ENCODE assay signal across 15 mouse cellular contexts in genomic region chr16:97304156-97304735, GRCm38 (mm10). TPM values are rescaled to one million over a fixed set of nuclear protein-coding genes. Genes with fewer than 3 reads are reported as not detected.
DNase-seq lines count a peak whose midpoint lies in the region; ATAC-seq and TF ChIP-seq lines count a peak whose summit lies in the region.
"Had no signal": no experiment of that assay in that cellular context is flagged by ENCODE, and none has a peak within 500 bp of the region (broad histone marks: within the 10 kb centered on the region; RNA-seq: fewer than 3 reads in every experiment).

No protein-coding gene starts in this region.

- H3K9ac ChIP-seq in forebrain, embryonic 16.5 days (replicated peaks; ENCODE audit: low read depth, low read length), result no peak overlapping the region
- H3K9ac ChIP-seq in forebrain, embryonic 12.5 days, result no peak overlapping the region
- no peak overlapping the region for H3K9ac ChIP-seq in liver, embryonic 11.5 days (ENCODE audit: low read depth, low read length)
- H3K9ac ChIP-seq: limb, embryonic 15.5 days; stomach, embryonic 15.5 days had no signal

- intact Hi-C loops in left cerebral cortex, adult 2 months (cut with DNase I), result no loop called here

- H3K4me2 ChIP-seq in forebrain, embryonic 16.5 days (ENCODE audit: low read length), result no peak overlapping the region
- no peak overlapping the region for H3K4me2 ChIP-seq in forebrain, embryonic 12.5 days
- no peak overlapping the region for H3K4me2 ChIP-seq in liver, embryonic 11.5 days
- H3K4me2 ChIP-seq: limb, embryonic 15.5 days; stomach, embryonic 15.5 days had no signal

- no peaks in the 10 kb centered on the region for H3K36me3 ChIP-seq in forebrain, embryonic 16.5 days (ENCODE audit: control insufficient read depth, insufficient read depth)
- no peaks in the 10 kb centered on the region for H3K36me3 ChIP-seq in forebrain, embryonic 12.5 days (replicated peaks)
- no peaks in the 10 kb centered on the region for H3K36me3 ChIP-seq in liver, embryonic 11.5 days (ENCODE audit: control insufficient read depth, insufficient read depth, low read length)
- H3K36me3 ChIP-seq: limb, embryonic 15.5 days; stomach, embryonic 15.5 days had no signal

- no peak overlapping the region for H3K4me3 ChIP-seq in forebrain, embryonic 16.5 days (replicated peaks; ENCODE audit: low read length)
- no peak overlapping the region for H3K4me3 ChIP-seq in forebrain, embryonic 12.5 days (replicated peaks)
- no peak overlapping the region for H3K4me3 ChIP-seq in left cerebral cortex, adult 2 months
- no peak overlapping the region for H3K4me3 ChIP-seq in liver, embryonic 11.5 days (ENCODE audit: low read depth, low read length)
- H3K4me3 ChIP-seq: limb, embryonic 15.5 days; stomach, embryonic 15.5 days had no signal

- no peak for DNase-seq in left cerebral cortex, adult 2 months (ENCODE audit: extremely low spot score in 1 of 2, low spot score in 2 of 2)
- no peak for DNase-seq in left cerebral cortex, adult 9 months (ENCODE audit: low spot score in 2 of 2)
- DNase-seq in 416B (ENCODE audit: low read depth), result peak; percentile 50
- DNase-seq in brain, embryonic 14.5 days (ENCODE audit: low read depth), result peak; percentile 62
- no peak for DNase-seq in liver, embryonic 11.5 days (ENCODE audit: low spot score)
- no peak for DNase-seq in kidney, adult 11 months
- DNase-seq: retina, postnatal 1 day had no signal

- 37% methylated on average over 5 of the region's 5 CpGs for WGBS in forebrain, embryonic 16.5 days
- WGBS in forebrain, embryonic 12.5 days, result 75% methylated on average over 5 of the region's 5 CpGs
- WGBS in liver, embryonic 11.5 days, result 77% methylated on average over 5 of the region's 5 CpGs

- H3K27me3 ChIP-seq in forebrain, embryonic 16.5 days (replicated peaks; ENCODE audit: control insufficient read depth, insufficient read depth, low read length), result no peaks in the 10 kb centered on the region
- no peaks in the 10 kb centered on the region for H3K27me3 ChIP-seq in forebrain, embryonic 12.5 days
- H3K27me3 ChIP-seq in liver, embryonic 11.5 days (replicated peaks; ENCODE audit: control insufficient read depth, insufficient read depth, low read length), result no peaks in the 10 kb centered on the region
- H3K27me3 ChIP-seq: limb, embryonic 15.5 days; stomach, embryonic 15.5 days had no signal

- peak; percentile 18 for TF ChIP-seq CTCF in left cerebral cortex, adult 2 months (IDR thresholded peaks at IDR 0.05)
- TF ChIP-seq CTCF in brain, embryonic 14.5 days (IDR thresholded peaks at IDR 0.05; ENCODE audit: borderline replicate concordance, extremely low read depth, insufficient read depth, insufficient read length), result no peak

- ATAC-seq in forebrain, embryonic 16.5 days, result peak; percentile 36; the same call in 1 of the 2 replicates
- no peak for ATAC-seq in forebrain, embryonic 12.5 days (ENCODE audit: low FRiP score)
- no peak for ATAC-seq in liver, embryonic 11.5 days (replicated peaks; ENCODE audit: low FRiP score)
- ATAC-seq: activated CD4-positive, CD25-positive, alpha-beta regulatory T cell, adult 4 months; CD4-positive, CD25-positive, alpha-beta regulatory T cell, adult 4 months had no signal

- no peak overlapping the region for H3K27ac ChIP-seq in forebrain, embryonic 16.5 days (ENCODE audit: low read length)
- H3K27ac ChIP-seq in forebrain, embryonic 12.5 days, result no peak overlapping the region
- no peak overlapping the region for H3K27ac ChIP-seq in left cerebral cortex, adult 2 months
- no peak overlapping the region for H3K27ac ChIP-seq in liver, embryonic 11.5 days (ENCODE audit: low read depth, low read length)
- H3K27ac ChIP-seq: limb, embryonic 15.5 days; macrophage; stomach, embryonic 15.5 days had no signal

- TF ChIP-seq POLR2A in brain, embryonic 14.5 days (IDR thresholded peaks at IDR 0.05; ENCODE audit: borderline replicate concordance, extremely low read depth, insufficient read depth, insufficient read length, poor library complexity, severe bottlenecking), result no peak

- H3K4me1 ChIP-seq in forebrain, embryonic 16.5 days (replicated peaks; ENCODE audit: control insufficient read depth, insufficient read depth, low read length), result no peaks in the 10 kb centered on the region; the same call in 1 of the 2 replicates
- H3K4me1 ChIP-seq in forebrain, embryonic 12.5 days, result no peaks in the 10 kb centered on the region
- no peaks in the 10 kb centered on the region for H3K4me1 ChIP-seq in liver, embryonic 11.5 days (replicated peaks; ENCODE audit: control insufficient read depth, insufficient read depth, low read length)
- H3K4me1 ChIP-seq: limb, embryonic 15.5 days; stomach, embryonic 15.5 days had no signal

- H3K9me3 ChIP-seq in forebrain, embryonic 16.5 days (ENCODE audit: control insufficient read depth, low read length), result no peaks in the 10 kb centered on the region
- H3K9me3 ChIP-seq in forebrain, embryonic 12.5 days, result no peaks in the 10 kb centered on the region
- no peaks in the 10 kb centered on the region for H3K9me3 ChIP-seq in liver, embryonic 11.5 days (ENCODE audit: control insufficient read depth, low read length)
- H3K9me3 ChIP-seq: limb, embryonic 15.5 days; stomach, embryonic 15.5 days had no signal

RNA-seq across cellular contexts. Expression of gene Bace2, which starts 52.3 kb away (rescaled TPM):
- 1.8 and 1.9 TPM in 2 replicates for polyA plus RNA-seq in forebrain, embryonic 16.5 days (2015; fragmentation: Nextera tagmentation; extraction: Ambion mirVana)
- polyA plus RNA-seq in forebrain, embryonic 12.5 days (2016; fragmentation: Nextera tagmentation; extraction: Ambion mirVana), result 1.9 and 2.1 TPM in 2 replicates
- total RNA-seq in left cerebral cortex, adult 2 months (2021), result 1 to 10 TPM; 5.7 to 6.6 TPM
- polyA plus RNA-seq in brain, embryonic 14.5 days (2012; rRNA removed), result 0.37 and 0.71 TPM in 2 replicates
- polyA plus RNA-seq in liver, embryonic 11.5 days (2014; fragmentation: Nextera tagmentation; extraction: Ambion mirVana), result 6.2 and 6.4 TPM in 2 replicates
- total RNA-seq: hematopoietic stem cell, adult 5-6 weeks had no signal
- polyA plus RNA-seq: macrophage had no signal

Comparison
In these comparisons a context has a peak if more than half of its experiments do, and no peak if none do; other contexts are left out.
1. DNase-seq: peak in 416B (single experiment) and brain, embryonic 14.5 days (single experiment); none in left cerebral cortex, adult 2 months (0 of 2), left cerebral cortex, adult 9 months (0 of 2), liver, embryonic 11.5 days (single experiment) and kidney, adult 11 months (single experiment).